Mouse (Mus musculus): ENCODE results near the gene Zfpl1.

Zfpl1 gene

DNA sequence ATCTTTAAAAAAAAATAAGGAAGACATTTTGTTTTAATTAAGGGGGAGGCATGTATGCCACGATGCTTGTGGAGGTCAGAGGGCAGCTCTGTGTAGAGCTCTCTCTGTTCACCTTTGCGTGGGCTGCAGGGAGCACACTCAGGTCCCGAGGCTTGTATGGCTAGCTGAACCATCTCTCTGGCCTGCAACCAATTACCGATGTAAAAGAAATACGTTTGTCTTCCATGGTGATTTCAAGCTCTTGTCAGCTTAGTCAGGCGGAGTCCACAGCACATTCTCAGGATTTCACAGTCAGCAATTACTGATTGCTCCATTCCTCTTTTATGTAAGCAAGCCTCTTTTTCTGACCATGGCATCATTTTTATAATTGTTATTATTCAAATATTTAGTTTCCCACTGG lies 16.4 kb upstream of the Zfpl1 start:
- no peak for DNase-seq (ENCODE audit: low read depth in 1 of 2, low spot score in 2 of 2)

DNA sequence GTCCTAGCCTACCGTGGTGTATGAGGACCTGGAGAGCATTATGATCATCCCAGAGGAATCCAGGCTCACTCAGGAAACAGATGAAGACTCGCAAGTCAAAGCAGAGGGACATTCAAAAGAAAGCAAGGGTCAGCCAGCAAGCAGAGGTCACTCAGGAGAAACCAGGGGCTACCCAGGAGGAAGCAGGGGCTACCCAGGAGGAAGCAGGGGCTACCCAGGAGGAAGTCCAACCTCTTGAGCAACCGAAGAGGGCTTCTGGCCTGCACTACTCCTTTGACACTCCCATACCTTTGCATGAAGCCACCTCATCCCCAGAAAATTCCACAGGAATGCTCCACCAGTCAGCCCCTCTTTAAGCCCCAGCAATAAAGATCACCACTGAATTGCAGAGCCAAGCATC lies 13.1 kb upstream of the Zfpl1 start:
- DNase-seq (ENCODE audit: low read depth in 1 of 2, low spot score in 2 of 2) = no peak

DNA sequence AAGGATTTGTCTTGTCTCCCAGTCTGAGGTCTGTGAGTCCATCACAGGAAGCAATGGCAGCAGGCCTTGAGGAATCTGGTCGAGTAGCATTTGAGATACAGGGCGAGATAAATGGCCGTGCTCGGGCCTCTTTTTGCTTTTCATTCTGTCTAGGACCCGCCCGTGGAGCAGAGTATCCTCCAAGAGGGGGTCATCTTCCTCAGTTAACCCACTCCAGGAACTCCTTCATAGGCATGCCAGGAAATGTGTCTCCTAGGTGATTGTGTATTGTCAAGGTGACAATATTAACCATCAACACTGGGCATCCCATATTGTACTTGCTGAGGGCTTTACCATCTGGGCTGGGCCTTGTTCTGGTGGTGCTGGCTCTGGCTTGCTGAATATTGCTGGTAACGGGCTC lies 9.4 kb upstream of the Zfpl1 start, which contains the start of gene AC131692.1:
Gene AC131692.1, plus strand, starts transcription at position 301 of the 400 bp plus-strand sequence.
- no peak for DNase-seq (ENCODE audit: low read depth in 1 of 2, low spot score in 2 of 2)

DNA sequence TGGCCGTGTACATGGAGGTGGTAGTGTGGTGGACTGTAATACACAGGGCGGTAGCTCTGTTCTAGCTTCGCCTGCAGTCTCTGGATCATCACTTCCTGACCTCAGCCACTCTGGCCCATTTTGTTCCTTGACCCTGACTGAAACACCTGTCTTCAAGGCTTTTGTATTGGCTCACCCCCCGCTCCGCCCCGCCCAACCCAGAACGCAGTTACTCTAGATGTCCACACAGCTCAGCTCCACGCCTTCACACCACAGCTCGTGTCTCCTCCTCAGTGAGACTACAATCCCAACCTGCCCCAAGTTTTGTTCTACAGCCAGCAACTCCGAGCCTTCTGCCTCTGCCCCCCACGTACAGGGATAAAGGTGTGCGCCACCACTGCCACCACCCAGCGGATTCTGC lies 4.1 kb upstream of the Zfpl1 start:
- DNase-seq (ENCODE audit: low read depth in 1 of 2, low spot score in 2 of 2) = no peak

DNA sequence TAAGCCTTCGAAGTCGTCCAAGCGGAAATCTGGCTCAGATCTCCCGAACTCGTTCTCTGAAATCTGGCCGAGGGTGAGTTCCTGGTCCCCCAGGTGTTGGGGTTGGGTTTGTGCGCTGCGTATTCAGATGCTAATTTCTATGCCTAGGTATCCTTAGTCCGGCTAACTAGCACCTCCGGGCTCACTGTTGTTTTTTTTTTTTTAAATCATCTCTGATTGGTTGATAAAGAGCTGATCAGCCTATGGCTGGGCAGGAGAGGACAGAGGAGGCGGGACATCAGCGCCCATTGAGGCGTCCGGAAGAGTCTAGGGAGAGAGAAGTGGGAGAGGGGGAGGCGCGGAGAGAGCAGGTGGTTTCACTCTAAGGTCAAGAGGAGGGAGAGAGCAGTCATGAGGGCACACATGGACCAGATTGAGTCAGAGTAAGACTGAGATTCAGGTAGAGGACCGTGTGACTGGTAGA lies 692 bp upstream of the Zfpl1 start:
- peak in 1 of 2 experiments; percentile 46 for DNase-seq (ENCODE audit: low read depth in 1 of 2, low spot score in 2 of 2)

DNA sequence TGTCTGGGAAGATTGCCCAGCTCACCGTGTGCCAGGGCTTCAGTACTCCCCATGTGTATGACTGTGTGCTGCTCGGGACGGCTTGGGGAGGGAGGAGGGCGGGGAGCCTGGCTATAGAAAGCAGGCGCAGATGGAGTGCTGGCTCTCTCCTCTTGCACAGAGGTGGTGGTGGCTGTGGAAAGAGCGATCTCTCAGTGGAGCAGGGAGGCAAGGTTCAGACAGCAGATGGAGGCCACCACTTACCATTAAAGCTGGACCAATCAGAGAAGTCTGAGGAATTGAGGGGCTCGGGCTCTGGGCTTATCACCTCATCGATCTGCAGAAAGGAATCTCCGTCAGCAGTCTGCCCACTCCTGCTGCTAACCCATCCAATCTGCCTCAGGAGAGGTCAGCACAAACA lies 2.6 kb downstream of the Zfpl1 start, which contains the start of gene Gm28374:
Gene Gm28374, minus strand, starts transcription at position 101 of the 400 bp plus-strand sequence.
- DNase-seq (ENCODE audit: low read depth in 1 of 2, low spot score in 2 of 2) = no peak

DNA sequence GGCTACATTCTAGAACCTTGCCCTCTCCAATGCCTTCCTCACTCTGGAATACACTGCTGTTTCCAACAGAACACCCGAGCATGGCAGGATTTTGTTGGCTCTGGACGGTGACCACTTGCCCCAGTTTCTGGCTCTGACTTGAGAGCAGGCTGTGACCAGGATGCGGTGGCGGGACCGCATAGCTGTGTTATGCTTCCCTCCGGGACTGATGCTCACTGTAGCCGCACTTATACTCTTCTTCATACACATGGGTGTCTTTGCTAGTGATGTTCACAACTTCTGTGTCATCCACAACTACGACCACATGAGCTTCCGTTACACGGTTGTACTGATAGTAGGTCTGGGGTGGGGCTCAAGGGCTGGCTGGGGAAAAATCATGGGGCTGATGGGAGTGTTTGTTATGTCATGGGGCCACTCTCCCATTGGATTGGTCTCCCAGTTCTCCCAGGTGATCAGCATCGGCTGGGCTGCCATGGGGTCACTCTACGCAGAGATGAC lies 4.7 kb downstream of the Zfpl1 start, which contains the start of gene Tmem262:
Gene Tmem262, plus strand, starts transcription at position 51 of the 498 bp plus-strand sequence.
- no peak for DNase-seq (ENCODE audit: low read depth in 1 of 2, low spot score in 2 of 2)

DNA sequence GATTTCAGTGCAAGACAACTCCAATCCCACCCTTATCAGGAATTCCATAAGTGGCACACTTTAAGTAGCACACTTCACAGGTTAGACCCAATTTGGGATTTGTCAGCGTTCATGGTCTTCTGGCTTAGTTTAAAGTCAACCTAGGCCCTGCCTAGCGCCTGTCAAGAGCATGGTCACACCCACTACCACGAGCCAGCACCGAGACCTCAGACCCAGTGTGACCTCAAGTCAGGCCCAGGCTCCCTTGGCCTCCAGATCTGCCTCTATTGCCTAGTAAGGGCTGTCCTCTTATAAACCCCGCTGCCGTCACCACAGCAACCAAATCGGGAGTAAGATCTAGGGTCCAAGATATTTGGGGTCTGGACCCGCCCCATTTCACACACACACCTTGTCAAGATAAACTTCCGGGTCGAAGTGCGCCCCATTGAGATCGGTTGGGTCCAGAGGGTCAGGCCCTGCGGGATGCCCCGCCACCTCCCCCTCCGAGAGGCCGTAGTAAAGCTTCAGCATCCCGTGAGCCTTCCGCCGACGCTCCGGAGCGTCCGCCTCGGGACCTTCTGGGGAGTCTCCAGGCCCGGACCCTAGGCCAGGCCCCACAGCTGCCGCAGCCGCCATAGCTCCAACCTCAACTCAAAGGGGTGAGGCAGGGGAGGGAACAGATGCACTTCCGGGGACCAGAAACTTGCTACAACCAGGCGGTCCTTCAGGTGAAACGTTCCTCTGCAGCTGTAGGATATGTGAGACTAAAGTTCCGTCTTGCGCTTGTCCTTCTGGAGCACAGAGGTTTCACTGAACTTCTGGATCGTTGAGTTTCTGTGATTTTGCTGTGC lies 8.0 kb downstream of the Zfpl1 start, which contains the start of gene Vps51:
Gene Vps51, minus strand, starts transcription at position 668 of the 830 bp plus-strand sequence.
- DNase-seq (ENCODE audit: low read depth in 1 of 2, low spot score in 2 of 2) = peak; percentile 57 to 65

DNA sequence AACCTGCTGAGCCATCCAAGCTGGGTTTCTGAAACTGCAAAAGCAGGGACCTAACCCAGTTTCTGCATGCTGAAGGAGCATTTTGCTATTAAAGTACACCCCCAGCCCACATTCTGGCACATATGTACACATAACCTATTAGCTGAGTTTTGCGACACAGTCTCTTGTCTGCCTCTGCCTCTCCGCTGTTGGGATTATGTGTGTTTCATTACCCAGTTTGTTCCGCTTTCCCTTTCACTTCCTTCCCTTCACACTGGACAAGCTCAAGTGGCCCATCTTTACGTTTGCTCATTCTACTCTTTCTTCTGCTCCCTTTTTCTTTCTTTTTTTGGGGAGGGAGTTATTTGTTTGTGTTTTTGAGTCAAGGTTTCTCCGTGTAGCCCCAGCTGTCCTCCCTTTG lies 10.9 kb downstream of the Zfpl1 start:
- no peak for DNase-seq (ENCODE audit: low read depth in 1 of 2, low spot score in 2 of 2)

DNA sequence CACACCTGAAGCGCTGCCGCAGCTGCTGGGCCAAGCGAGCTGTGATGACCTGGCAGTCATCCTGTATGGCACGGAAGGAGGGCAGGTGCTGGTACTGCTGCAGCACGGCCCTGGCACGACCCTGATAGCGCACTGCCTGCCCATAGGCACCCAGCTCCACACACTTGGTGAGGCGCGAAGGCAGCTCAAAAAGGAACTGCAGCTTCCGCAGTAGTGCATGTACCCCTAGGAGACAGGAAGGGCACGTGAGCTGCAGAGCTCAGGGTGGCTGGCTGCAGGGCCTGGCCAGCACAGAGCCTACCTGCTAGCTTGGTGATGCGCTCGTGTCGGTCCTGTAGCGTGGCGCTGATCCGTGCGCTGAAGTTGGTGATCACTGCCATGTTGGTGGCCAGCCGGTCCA lies 13.5 kb downstream of the Zfpl1 start:
- no peak for DNase-seq (ENCODE audit: low read depth in 1 of 2, low spot score in 2 of 2)

DNA sequence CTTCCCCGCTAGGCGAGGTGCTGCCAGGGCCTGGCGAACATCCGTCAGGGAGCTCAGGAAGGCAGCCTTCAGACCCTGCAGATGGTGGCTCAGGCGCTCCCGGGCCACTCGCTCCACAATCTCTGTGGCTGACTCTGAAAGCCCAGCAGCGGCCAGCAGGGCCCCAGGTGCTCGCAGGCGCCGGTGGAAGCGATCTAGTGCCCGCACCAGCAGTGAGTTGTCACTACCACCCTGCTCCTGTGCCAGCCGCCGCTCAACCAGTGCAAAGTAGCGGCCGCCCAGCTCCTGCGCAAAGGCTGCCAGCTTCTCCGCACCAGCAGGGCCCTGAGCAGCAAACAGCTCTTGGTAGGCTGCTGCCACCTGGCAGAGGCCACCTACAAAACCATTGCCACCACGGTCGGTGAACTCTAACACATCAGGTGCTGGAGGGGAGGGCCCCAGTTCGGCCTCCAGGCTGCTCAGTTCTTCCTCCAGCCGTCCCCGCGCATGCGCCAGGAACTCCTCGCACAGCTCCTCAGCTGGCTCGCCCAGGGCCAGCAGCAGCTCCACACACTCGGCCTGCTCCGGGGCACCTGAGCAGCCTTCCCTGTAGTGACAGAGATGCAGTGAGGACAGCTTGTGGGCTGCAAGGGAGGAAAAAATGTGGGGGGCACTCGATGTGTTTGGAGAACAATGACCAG lies 14.0 kb downstream of the Zfpl1 start:
- no peak for DNase-seq (ENCODE audit: low read depth in 1 of 2, low spot score in 2 of 2)

DNA sequence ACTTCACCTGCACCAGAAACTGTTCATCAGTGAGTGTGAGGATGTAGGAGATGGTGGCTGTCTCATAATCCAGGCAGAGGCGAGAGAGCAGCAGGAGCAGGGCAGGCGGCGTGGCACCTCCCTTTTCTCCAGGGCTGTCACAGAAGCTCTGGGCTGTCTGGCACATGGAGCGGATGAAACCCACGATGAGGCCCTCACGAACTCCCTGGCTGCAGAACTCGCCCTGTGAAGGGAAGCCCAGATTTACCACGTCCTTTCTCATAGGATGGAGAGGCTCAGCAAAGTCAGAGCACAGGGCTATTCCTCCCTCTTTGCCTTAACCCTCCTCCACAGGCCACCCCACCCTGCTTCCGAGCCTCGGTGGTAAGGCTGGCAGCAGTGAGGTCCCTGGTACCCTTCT lies 14.9 kb downstream of the Zfpl1 start:
- no peak for DNase-seq (ENCODE audit: low read depth in 1 of 2, low spot score in 2 of 2)

DNA sequence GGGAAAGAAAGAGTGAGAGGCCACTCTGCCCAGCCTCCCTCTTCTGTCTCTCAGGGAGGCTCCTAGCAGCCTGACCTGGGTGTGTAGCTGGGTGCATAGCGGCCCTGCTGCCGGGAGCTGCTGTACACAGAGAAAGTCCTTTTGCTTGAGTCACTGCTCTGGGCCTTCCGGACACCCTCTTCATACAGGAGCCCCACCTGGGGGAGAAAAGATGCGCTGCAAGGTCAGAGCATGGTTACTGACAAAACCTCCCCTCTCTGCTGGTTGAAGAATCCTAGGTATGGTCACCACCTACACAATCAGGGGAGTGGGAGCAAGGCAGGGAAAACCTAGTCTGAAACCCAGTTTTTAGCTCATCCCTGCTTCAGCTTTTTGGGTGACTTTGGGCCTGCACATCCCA lies 15.8 kb downstream of the Zfpl1 start:
- no peak for DNase-seq (ENCODE audit: low read depth in 1 of 2, low spot score in 2 of 2)

DNA sequence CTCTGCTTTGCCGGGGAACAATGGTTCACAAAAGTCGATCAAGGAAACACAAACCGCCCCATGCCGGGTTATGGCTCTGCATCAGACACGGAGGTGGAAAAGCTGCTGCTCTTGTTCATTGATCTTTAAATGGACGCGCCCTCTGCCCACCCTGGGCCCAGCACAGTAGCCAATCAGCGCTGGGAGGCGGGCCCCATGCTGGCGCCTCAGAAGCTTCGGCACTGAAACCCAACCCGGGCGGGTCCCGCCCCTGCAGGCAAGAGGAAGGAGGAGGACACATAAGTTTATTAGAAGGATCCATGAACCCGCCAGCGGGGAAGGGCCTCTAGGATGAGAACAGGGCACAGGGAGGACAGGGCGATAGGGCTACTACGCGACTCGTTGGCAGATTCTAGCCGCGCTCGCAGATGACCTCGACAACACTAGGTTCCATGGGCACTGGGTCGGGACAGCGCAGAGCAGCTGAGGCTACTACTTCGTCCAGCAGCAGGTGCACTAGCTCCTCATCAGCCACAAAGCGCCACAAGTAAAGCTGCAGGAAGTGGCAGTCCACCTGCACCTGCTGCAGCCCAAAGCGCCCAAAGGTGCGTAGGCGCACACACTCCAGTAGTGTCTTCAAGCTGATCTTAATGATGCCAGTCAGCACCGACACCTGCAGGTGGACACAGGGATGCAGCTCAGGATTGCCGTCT lies 16.9 kb downstream of the Zfpl1 start, which contains the start of gene Tm7sf2:
Gene Tm7sf2, minus strand, starts transcription at position 650 of the 692 bp plus-strand sequence.
- peak in 1 of 2 experiments; percentile 73 for DNase-seq (ENCODE audit: low read depth in 1 of 2, low spot score in 2 of 2)

DNA sequence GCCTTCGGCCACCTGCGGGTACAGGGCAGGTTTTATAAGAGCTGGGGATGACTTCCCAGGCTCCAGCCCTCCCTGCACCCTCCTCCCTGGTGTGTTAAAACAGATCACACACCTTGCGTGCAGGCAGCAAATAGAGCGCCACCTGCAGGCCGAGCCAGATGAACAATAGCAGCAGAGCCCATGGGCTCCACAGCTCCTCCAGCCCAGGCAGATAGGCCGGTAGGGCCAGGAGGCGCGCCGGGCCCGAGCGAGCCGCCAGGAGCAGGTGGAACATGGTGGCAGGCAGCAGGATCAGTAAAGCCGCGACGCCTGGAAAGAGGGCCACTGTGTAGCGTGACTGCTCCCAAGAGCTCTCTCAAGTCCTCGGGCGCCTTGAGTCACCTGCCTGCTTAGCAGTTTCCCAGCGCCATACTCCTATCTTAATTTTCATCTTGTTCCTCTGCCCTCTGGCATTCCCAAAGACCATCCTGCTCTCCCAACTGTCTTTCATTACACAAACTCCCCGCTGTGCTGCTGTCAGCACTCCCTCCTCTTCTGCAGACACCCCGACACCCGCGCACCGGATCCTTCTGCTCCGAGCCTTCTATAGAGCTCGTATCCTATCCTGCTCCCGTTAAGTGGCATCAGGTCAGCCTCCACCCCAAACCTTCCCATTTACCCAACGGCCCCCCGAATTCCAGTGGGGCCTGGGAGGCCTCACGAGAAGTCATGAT lies 17.6 kb downstream of the Zfpl1 start:
- DNase-seq (ENCODE audit: low read depth in 1 of 2, low spot score in 2 of 2) = peak; percentile 54 to 75

DNA sequence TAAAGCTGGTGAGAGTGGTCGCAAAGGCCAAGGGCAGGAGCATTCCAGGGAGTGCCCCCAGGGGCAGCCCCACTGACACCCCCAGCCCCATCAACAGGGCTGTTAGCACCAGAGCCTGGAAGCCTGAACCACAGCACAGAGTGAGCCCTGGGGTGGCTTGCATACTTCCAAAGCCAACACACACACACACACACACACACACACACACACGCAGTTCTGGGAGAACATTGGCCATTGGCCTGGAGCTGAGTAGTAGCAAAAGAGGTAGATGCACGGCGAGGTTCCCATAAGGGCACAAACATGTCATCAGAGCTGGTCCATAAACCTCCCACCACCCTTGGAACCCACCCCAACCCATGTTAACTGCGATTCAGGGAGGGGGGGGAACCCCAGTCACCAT lies 18.2 kb downstream of the Zfpl1 start:
- DNase-seq (ENCODE audit: low read depth in 1 of 2, low spot score in 2 of 2) = no peak

DNA sequence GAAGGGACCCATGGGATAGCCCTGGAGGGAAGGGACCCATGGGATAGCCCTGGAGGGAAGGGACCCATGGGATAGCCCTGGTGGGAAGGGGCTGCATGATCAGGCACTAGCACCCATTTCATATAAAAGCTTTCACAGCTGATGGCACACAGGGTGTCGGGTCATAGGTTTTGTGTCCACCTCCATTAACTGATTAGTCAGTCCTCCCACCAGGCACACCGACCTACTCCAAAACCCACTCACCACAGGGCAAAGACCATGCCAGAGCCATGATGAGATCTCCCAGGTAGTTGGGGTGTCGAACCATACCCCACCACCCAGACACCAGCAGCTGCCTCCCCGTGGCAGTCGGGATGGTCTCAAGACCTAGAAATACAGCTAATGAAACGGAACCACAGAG lies 21.7 kb downstream of the Zfpl1 start:
- DNase-seq (ENCODE audit: low read depth in 1 of 2, low spot score in 2 of 2) = no peak

DNA sequence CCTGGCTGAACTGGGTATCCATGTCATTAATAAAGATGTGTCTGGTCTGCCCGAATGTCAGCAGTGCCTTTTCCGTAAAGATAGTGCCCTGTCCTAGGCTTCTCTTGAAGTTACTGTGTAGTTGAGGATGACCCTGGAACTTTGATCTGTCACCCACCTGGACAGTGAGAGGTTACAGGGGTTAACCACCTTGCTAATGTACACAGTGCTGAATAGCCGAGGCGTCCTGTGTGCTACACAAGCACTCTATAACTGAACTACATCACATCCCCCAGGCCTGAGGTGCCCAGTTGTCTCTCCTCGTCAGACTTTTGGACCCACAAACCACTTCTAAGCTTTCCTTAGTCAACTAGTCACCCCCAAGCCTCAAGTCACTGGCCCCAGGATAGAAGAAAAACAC lies 22.3 kb downstream of the Zfpl1 start:
- no peak for DNase-seq (ENCODE audit: low read depth in 1 of 2, low spot score in 2 of 2)

DNA sequence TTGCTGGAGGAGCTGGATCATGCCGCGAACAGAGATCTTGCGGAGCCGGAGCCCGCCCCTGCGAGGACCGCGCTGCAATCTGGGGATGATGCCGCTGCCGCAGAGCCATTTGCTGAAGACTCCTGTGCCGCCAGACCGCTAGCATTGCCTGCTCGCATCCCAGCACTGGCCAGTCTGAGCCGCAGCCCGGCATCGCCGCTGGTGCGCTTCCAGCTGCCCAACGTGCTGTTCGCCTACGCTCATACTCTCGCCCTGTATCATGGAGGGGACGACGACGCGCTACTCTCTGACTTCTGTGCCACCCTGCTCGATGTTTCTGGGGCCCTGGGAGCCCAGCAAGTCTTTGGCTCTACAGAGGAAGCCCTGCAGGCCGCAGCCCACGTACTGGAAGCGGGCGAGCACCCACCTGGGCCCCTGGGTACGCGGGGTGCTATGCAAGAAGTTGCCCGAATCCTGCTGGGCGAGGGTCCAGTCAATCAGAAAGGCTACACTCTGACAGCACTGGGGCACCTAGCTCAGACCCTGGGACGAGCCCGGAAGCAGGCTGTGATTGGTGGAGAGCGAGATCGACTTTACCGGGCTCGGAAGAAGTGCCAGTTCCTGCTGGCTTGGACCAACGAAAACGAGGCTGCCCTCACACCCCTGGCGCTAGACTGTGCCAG lies 23.0 kb downstream of the Zfpl1 start:
- DNase-seq (ENCODE audit: low read depth in 1 of 2, low spot score in 2 of 2) = peak in 1 of 2 experiments; percentile 17

DNA sequence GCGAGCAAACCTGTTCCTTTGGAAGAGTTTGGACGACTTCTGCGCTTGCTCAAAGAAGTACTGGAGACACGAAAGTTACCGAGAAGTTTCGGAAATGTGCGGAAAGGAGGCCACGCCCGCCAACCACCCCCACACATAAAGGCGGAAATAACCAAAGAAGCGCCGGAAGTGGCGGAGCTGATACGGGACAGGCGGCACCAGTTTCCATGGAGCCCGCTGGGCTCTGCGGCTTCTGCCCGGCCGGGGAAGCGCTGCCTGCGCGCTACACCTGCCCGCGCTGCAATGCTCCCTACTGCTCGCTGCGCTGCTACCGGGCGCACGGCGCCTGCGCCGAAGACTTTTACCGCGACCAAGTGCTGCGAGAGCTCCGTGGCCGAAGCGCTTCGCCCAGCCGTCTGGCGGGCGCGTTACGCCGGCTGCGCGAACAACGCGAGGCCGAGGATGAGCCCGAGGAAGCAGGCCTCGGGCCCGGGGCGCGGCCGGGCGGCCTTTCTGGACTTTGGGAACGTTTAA lies 23.7 kb downstream of the Zfpl1 start, which contains the start of gene Znhit2:
Gene Znhit2, plus strand, starts transcription at position 172 of the 513 bp plus-strand sequence.
- peak; percentile 82 to 87 for DNase-seq (ENCODE audit: low read depth in 1 of 2, low spot score in 2 of 2)
